Mouse (Mus musculus) hindbrain, embryonic 15.5 days (tissue): Measurements from ENCODE around the gene Clic4. TPM values are rescaled to one million over a fixed set of nuclear protein-coding genes. Genes with fewer than 3 reads are reported as not detected.

Experiments
- ATAC-seq: fragments of 200-750 bp; cut with Nextera tagmentation; 2 replicates; pipeline ENCODE4 v1.8.0; 2017; ENCODE audit warnings: low read depth, moderate number of reproducible peaks, moderate TSS enrichment; ENCODE audit not compliant: low FRiP score
- H3K27ac ChIP-seq: fragments of 300-500 bp; sonication (generic); replicated peaks from 2 replicates; pipeline ENCODE4 v1.5.1; 2015; ENCODE audit warnings: mild to moderate bottlenecking, inconsistent platforms
- H3K27me3 ChIP-seq: fragments of 300-500 bp; sonication (generic); 2 replicates; pipeline ENCODE4 v1.6.1; 2015; ENCODE audit warnings: control low read depth, inconsistent platforms
- H3K36me3 ChIP-seq: fragments of 300-500 bp; sonication (generic); 2 replicates; pipeline ENCODE4 v1.6.1; 2015; ENCODE audit warnings: control low read depth, inconsistent platforms
- H3K4me1 ChIP-seq: fragments of 300-500 bp; sonication (generic); replicated peaks from 2 replicates; pipeline ENCODE4 v1.6.1; 2015; ENCODE audit warnings: control low read depth, inconsistent platforms
- H3K4me2 ChIP-seq: fragments of 300-500 bp; sonication (generic); 2 replicates; pipeline ENCODE4 v1.6.1; 2015; ENCODE audit warnings: moderate library complexity, mild to moderate bottlenecking, inconsistent platforms
- H3K4me3 ChIP-seq: fragments of 300-500 bp; sonication (generic); 2 replicates; pipeline ENCODE4 v1.5.1; 2015; ENCODE audit warnings: mild to moderate bottlenecking, inconsistent platforms
- H3K9ac ChIP-seq: fragments of 300-500 bp; sonication (generic); 2 replicates; pipeline ENCODE4 v1.6.1; 2015; ENCODE audit warnings: inconsistent platforms
- H3K9me3 ChIP-seq: fragments of 300-500 bp; sonication (generic); 2 replicates; pipeline ENCODE4 v1.6.1; 2016; ENCODE audit warnings: control low read depth, inconsistent platforms
- WGBS: fragments of 180-500 bp; shearing (Covaris S2); methylation state at CpG from one replicate; pipeline ENCODE4 v1.1.7; 2015; 5-methylcytosine and 5-hydroxymethylcytosine counted together
- polyA plus RNA-seq: library from polyadenylated mRNA; unstranded; fragments of >200 nt; fragmentation: Nextera tagmentation; extraction: Ambion mirVana; gene quantifications from 2 replicates; pipeline ENCODE4 v1.2.1, GENCODE M21; 2015

Clic4 gene
- polyA plus RNA-seq, 1 experiment from 2014 or later, result 67.1 TPM

DNA sequence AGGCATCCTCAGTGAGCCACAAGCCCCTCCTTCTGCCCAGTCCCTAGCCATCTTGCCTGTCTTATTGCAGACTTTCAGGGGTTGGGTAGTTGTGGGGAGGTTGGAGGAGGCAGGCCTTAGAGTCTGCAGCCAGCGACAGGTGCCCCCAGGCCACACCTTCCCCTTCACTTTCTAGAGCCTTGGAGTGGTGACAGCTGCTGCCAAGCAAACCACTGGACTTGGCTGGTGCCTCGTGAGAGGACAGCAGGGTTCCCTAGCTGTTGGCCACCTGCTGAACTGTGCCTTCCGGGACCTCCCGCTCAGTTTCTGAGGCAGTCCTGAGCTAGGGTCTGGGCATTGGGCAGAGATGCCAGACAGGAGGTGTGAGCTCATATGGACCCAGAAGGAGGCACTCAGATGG is 103.1 kb downstream of the Clic4 start:
- no peak overlapping the region for H3K9ac ChIP-seq
- no peak overlapping the region for H3K4me2 ChIP-seq
- H3K4me1 ChIP-seq, result peaks cover 11% of the 10 kb centered on the region; the same call in 1 of the 2 replicates
- H3K27me3 ChIP-seq, result peaks cover 59% of the 10 kb centered on the region
- H3K36me3 ChIP-seq, result no peaks in the 10 kb centered on the region
- WGBS, result 65% methylated on average over 4 of the region's 4 CpGs
- ATAC-seq, result no peak
- H3K27ac ChIP-seq, result no peak overlapping the region
- no peak overlapping the region for H3K4me3 ChIP-seq
- no peaks in the 10 kb centered on the region for H3K9me3 ChIP-seq

DNA sequence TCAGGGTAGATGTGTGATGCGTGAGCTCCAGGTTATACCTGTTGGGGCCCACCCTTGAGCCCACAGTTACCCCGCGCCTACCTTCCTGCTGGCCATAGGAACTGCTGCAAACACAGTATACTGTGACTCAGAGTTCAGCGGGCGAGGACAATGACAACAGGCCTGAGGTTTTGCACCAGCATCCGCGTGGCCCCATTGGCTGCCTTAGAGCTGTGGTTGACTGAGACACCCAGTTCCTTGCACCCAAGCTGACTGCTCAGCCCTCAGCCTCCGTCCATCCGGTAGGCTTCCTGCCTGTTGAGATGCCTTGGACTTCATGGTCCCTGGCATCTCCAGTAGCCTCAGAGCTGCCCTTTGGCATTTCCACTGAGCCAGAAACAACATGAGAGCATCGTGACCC is 103.5 kb downstream of the Clic4 start:
- Histone ChIP-seq H3K9ac (no peak overlapping the region), H3K4me3 (no peak overlapping the region), H3K4me1 (peaks cover 11% of the 10 kb centered on the region; the same call in 1 of the 2 replicates), H3K4me2 (no peak overlapping the region), H3K27me3 (peaks cover 55% of the 10 kb centered on the region), H3K9me3 (no peaks in the 10 kb centered on the region), H3K36me3 (no peaks in the 10 kb centered on the region), H3K27ac (no peak overlapping the region)
- ATAC-seq, result no peak
- 72% methylated on average over 10 of the region's 10 CpGs for WGBS

DNA sequence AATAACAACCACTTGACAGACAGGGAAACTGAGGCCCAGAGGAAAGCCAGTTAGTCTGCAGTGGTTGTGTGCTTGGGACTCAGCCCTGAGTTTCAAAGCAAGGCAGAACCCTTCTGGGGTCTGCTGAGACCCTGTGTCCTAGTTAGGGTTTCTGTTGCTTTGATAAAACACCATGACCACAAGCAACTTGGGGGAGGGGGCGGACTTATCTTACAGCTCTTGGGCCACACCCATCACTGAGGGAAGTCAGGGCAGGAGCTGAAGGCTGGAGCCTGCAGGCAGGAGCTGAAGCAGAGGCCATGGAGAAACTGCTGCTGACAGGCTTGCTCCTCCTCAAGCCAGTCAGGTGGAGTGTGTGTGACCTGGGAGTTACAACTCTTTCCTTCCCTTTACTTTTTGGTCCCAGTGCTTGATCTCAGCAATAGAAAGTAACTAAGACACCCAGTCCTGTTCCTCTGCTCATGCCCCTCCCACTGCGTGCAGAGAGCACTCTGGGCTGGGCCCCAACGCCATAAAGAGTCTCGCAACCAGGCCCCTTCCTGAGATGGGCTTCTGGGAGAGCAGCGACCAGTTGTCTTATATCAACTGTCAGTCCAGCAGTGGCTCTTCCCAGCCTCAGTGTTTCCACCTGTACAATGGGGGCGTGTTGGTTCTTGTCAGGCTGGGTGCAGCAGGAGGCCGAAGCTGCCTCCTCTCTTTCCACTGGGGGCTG is 104.6 kb downstream of the Clic4 start:
- Histone ChIP-seq H3K27me3 (peaks cover 49% of the 10 kb centered on the region), H3K9ac (no peak overlapping the region), H3K36me3 (no peaks in the 10 kb centered on the region), H3K4me1 (peaks cover 11% of the 10 kb centered on the region; the same call in 1 of the 2 replicates), H3K27ac (no peak overlapping the region), H3K4me2 (no peak overlapping the region), H3K9me3 (no peaks in the 10 kb centered on the region), H3K4me3 (no peak overlapping the region)
- 53% methylated on average over 7 of the region's 7 CpGs for WGBS
- no peak for ATAC-seq

DNA sequence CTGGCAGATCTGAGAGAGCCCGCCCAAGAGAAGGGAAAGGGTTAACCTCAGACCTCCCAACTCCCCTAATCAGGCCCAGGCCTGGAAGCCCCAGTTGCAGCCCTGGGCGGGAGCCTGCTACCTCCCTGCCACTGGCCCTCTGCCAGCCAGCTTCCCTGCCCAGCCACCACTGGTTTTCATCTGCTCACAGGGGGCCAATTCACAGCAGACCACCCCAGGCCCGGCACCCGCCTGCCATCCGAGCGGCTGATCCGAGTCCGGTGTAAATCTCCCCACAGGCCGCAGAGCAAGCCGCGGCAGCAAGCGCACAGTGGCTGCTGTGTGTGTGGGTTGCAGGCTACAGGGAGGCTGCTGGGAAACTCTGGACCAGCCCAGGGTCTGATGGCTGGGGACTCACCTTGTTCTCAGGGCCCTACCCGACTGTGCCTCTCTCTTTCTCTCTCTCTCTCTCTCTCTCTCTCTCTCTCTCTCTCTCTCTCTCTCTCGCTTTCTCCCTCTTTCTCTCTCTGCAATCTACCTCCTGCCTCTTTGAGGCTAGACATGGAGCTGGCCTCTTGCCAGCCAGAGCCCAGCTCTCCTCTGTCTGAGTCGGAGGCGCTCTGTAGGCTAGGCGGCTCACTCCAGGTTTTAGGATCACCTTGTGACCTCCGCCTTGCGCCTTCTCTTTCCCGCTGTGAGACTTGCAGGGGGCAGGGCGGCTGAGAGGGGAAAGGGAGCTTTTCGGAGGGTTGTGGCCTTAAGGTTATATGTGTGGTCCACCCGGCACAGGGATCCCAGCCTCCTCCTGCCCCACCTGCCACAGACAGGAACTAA is 106.0 kb downstream of the Clic4 start:
- 6% methylated on average over 23 of the region's 23 CpGs for whole genome bisulfite sequencing
- H3K4me2 ChIP-seq, result peak overlapping the region; percentile 16
- H3K27ac ChIP-seq, result no peak overlapping the region
- ATAC-seq, result no peak
- H3K4me1 ChIP-seq, result peaks cover 11% of the 10 kb centered on the region; the same call in 1 of the 2 replicates
- no peak overlapping the region for H3K9ac ChIP-seq
- no peaks in the 10 kb centered on the region for H3K36me3 ChIP-seq
- H3K9me3 ChIP-seq, result no peaks in the 10 kb centered on the region
- peaks cover 49% of the 10 kb centered on the region for H3K27me3 ChIP-seq
- no peak overlapping the region for H3K4me3 ChIP-seq

DNA sequence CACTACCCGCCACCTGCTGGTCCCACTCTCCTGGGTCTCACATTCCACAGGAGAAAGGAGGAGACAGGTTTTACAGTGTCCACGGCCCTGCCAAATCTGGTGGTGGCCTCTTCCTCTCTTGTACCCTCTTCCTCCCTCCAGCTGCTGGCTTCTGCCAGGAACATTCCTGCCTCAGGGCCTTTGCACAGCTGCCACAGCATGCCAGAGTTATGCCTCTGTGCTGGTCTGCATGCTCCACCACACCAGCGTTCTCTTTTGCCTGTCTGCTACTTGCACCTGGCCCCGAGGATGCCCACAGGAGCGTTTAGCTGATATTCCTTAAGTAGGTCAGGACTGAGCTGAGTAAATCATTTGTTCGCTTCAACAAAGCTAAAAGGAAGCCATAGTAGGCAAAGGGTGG is 106.9 kb downstream of the Clic4 start:
- Histone ChIP-seq H3K4me3 (no peak overlapping the region), H3K4me2 (no peak overlapping the region), H3K4me1 (peaks cover 11% of the 10 kb centered on the region; the same call in 1 of the 2 replicates), H3K9ac (no peak overlapping the region), H3K36me3 (no peaks in the 10 kb centered on the region), H3K27me3 (peaks cover 54% of the 10 kb centered on the region), H3K27ac (no peak overlapping the region), H3K9me3 (no peaks in the 10 kb centered on the region)
- WGBS, result 57% methylated on average over 6 of the region's 6 CpGs
- ATAC-seq, result no peak

Other genes with a start within 250 kb of the Clic4 start
- gene Runx3, start 152.2 kb downstream of the Clic4 start, polyA plus RNA-seq, result 0.04 and 0.05 TPM in 2 replicates
- gene Srrm1, start 80.5 kb upstream of the Clic4 start, polyA plus RNA-seq, result 170 and 175 TPM in 2 replicates
- 0.37 and 1.00 TPM in 2 replicates for gene Ncmap, start 125.4 kb upstream of the Clic4 start, polyA plus RNA-seq
- 52.0 TPM in 2 replicates for gene Rcan3, start 161.0 kb upstream of the Clic4 start, polyA plus RNA-seq
- gene Stpg1, start 222.0 kb upstream of the Clic4 start, polyA plus RNA-seq, result 0.34 and 0.56 TPM in 2 replicates
- 8.1 and 9.6 TPM in 2 replicates for gene Nipal3, start 222.2 kb upstream of the Clic4 start, polyA plus RNA-seq